Mouse (Mus musculus) lung, postnatal 10 days (tissue): ENCODE results near the gene Macrod2.

Experiments used
- DNase-seq: peaks from one replicate; pipeline ENCODE4 v3.0.0; 2021

Gene Macrod2

GRCm38 (mm10) chr2:141327296-141327695, 932.2 kb downstream of the Macrod2 start:
- no peak for DNase-seq

GRCm38 (mm10) chr2:141337708-141338107, 942.6 kb downstream of the Macrod2 start:
- peak; percentile 25 for DNase-seq

- no peak for DNase-seq
Observed at GRCm38 (mm10) chr2:141343988-141344535, 949.0 kb downstream of the Macrod2 start.

- no peak for DNase-seq
Observed at GRCm38 (mm10) chr2:141352623-141353022, 957.5 kb downstream of the Macrod2 start.

- no peak for DNase-seq
Observed at GRCm38 (mm10) chr2:141388632-141389031, 993.5 kb downstream of the Macrod2 start.

- DNase-seq: no peak
Observed at GRCm38 (mm10) chr2:141391229-141391628, 996.1 kb downstream of the Macrod2 start.

GRCm38 (mm10) chr2:141394806-141395205, 999.7 kb downstream of the Macrod2 start:
- DNase-seq: peak; percentile 16

- DNase-seq: no peak
Observed at GRCm38 (mm10) chr2:141408766-141409165, 1013.7 kb downstream of the Macrod2 start.

GRCm38 (mm10) chr2:141416436-141416835, 1021.3 kb downstream of the Macrod2 start:
- DNase-seq: no peak

GRCm38 (mm10) chr2:141416855-141417544, 1021.9 kb downstream of the Macrod2 start:
- DNase-seq: no peak

GRCm38 (mm10) chr2:141419806-141420205, 1024.7 kb downstream of the Macrod2 start:
- no peak for DNase-seq

- no peak for DNase-seq
Observed at GRCm38 (mm10) chr2:141434084-141434483, 1039.0 kb downstream of the Macrod2 start.

- DNase-seq: peak; percentile 45
Observed at GRCm38 (mm10) chr2:141434731-141435570, 1039.8 kb downstream of the Macrod2 start.

GRCm38 (mm10) chr2:141441896-141442295, 1046.8 kb downstream of the Macrod2 start:
- DNase-seq: no peak

GRCm38 (mm10) chr2:141449078-141449680, 1054.1 kb downstream of the Macrod2 start:
- no peak for DNase-seq

GRCm38 (mm10) chr2:141463946-141464345, 1068.8 kb downstream of the Macrod2 start:
- no peak for DNase-seq

GRCm38 (mm10) chr2:141472791-141473190, 1077.7 kb downstream of the Macrod2 start:
- no peak for DNase-seq

- DNase-seq: no peak
Observed at GRCm38 (mm10) chr2:141477585-141477984, 1082.5 kb downstream of the Macrod2 start.

GRCm38 (mm10) chr2:141490518-141490917, 1095.4 kb downstream of the Macrod2 start:
- no peak for DNase-seq

- DNase-seq: no peak
Observed at GRCm38 (mm10) chr2:141505451-141505850, 1110.3 kb downstream of the Macrod2 start.

- DNase-seq: no peak
Observed at GRCm38 (mm10) chr2:141507929-141508897, 1113.1 kb downstream of the Macrod2 start.

GRCm38 (mm10) chr2:141514976-141515375, 1119.9 kb downstream of the Macrod2 start:
- no peak for DNase-seq
